ENCODE assay signal across 22 mouse cellular contexts in the genomic region with DNA sequence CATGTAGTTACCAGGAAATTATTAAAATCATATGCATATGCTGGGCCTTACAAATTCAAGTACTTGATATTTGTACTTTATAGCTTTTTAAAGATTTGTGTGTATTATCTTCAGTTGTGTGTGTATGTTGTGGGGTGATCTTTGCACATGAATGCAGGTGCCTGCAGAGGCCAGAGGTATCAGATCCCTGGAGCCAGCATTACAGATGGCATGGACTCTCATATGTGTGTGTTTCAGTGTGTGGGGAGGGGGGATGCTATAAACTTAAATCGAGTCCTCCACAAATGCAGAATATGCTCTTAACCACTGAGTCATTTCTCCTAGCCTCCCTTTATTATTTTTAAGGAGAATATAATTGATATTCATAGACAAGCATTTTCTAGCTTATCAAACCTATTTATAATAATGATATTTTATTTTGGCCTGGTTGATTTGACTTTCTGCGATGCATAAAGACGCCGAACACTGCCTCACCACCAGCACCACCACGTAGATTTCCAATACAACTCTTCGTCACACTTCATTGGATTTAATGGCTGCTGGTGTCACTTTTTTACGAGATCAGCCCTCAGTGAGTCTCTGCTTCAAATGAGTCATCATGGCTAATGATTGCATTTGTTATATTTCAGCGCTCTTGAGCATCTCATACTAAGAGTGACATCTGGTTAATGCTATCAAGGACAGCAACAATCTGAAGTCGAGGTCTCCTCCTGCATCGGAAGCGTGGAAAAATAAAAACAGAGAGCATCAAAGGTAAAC.
A peak's percentile ranks its signal among the peaks of the same experiment; 100 is the strongest.
DNase-seq lines count a peak whose midpoint lies in the region; ATAC-seq and TF ChIP-seq lines count a peak whose summit lies in the region.
"Had no signal": no experiment of that assay in that cellular context is flagged by ENCODE, and none has a peak within 500 bp of the region (broad histone marks: within the 10 kb centered on the region; RNA-seq: fewer than 3 reads in every experiment).

No protein-coding gene starts in this region.

- ATAC-seq in forebrain, postnatal 0 days: peak; percentile 23; the same call in 1 of the 2 replicates
- no peak for ATAC-seq in kidney, postnatal 0 days (replicated peaks; ENCODE audit: low FRiP score, low read depth)
- peak; percentile 65 for ATAC-seq in neural tube, embryonic 12.5 days (ENCODE audit: low FRiP score, low read depth)
- ATAC-seq: CD4-positive, CD25-positive, alpha-beta regulatory T cell, adult 4 months; intestine, postnatal 0 days had no signal

- H3K27ac ChIP-seq in forebrain, postnatal 0 days (ENCODE audit: low read depth, low read length): no peak overlapping the region
- no peak overlapping the region for H3K27ac ChIP-seq in forebrain, embryonic 10.5 days
- H3K27ac ChIP-seq in kidney, postnatal 0 days: no peak overlapping the region
- no peak overlapping the region for H3K27ac ChIP-seq in neural tube, embryonic 12.5 days
- H3K27ac ChIP-seq: liver, embryonic 14.5 days had no signal

- H3K27me3 ChIP-seq in forebrain, postnatal 0 days (ENCODE audit: insufficient read depth, low read length): no peaks in the 10 kb centered on the region
- H3K27me3 ChIP-seq in forebrain, embryonic 10.5 days (ENCODE audit: poor library complexity, severe bottlenecking): no peaks in the 10 kb centered on the region
- no peaks in the 10 kb centered on the region for H3K27me3 ChIP-seq in kidney, postnatal 0 days (ENCODE audit: insufficient read depth, low read length)
- H3K27me3 ChIP-seq in neural tube, embryonic 12.5 days (replicated peaks): no peaks in the 10 kb centered on the region

- DNase-seq in forebrain, postnatal 0 days: no peak
- DNase-seq in forebrain, embryonic 10.5 days (ENCODE audit: extremely low spot score, low spot score): no peak
- DNase-seq in kidney, postnatal 0 days (ENCODE audit: low spot score): peak; percentile 9
- DNase-seq in kidney, postnatal 36 days: no peak
- no peak for DNase-seq in neural tube, embryonic 10.5 days (ENCODE audit: extremely low spot score, low spot score)
- no peak for DNase-seq in testis, postnatal 14 days (ENCODE audit: low spot score)
- DNase-seq: adrenal gland, postnatal 25 days; cerebellum, adult 18-20 months; gastrocnemius, postnatal 14 days; heart, postnatal 14 days; left cerebral cortex, postnatal 4 days; liver; lung, adult 2 months; lung, postnatal 10 days; spleen, adult 18-20 months; thymus, adult 18-20 months; thymus, postnatal 25 days had no signal

- H3K4me1 ChIP-seq in forebrain, postnatal 0 days (ENCODE audit: insufficient read depth): no peaks in the 10 kb centered on the region
- H3K4me1 ChIP-seq in forebrain, embryonic 10.5 days: peaks cover 8% of the 10 kb centered on the region
- no peaks in the 10 kb centered on the region for H3K4me1 ChIP-seq in kidney, postnatal 0 days (replicated peaks; ENCODE audit: insufficient read depth, low read length)
- no peaks in the 10 kb centered on the region; the same call in 1 of the 2 replicates for H3K4me1 ChIP-seq in neural tube, embryonic 12.5 days

- whole genome bisulfite sequencing in forebrain, postnatal 0 days: 70% methylated on average over 11 of the region's 11 CpGs
- WGBS in forebrain, embryonic 10.5 days: 90% methylated on average over 11 of the region's 11 CpGs
- 36% methylated on average over 11 of the region's 11 CpGs for WGBS in kidney, postnatal 0 days
- 60% methylated on average over 11 of the region's 11 CpGs for WGBS in neural tube, embryonic 12.5 days

- H3K4me3 ChIP-seq in forebrain, postnatal 0 days (ENCODE audit: low read depth, low read length): no peak overlapping the region
- no peak overlapping the region for H3K4me3 ChIP-seq in forebrain, embryonic 10.5 days
- no peak overlapping the region for H3K4me3 ChIP-seq in kidney, postnatal 0 days (replicated peaks; ENCODE audit: low read depth, low read length)
- H3K4me3 ChIP-seq in neural tube, embryonic 12.5 days: no peak overlapping the region
- H3K4me3 ChIP-seq: erythroblast, embryonic 14.5 days had no signal

- no peaks in the 10 kb centered on the region for H3K9me3 ChIP-seq in forebrain, postnatal 0 days (ENCODE audit: low read length)
- H3K9me3 ChIP-seq in forebrain, embryonic 10.5 days: no peaks in the 10 kb centered on the region
- no peaks in the 10 kb centered on the region for H3K9me3 ChIP-seq in kidney, postnatal 0 days (replicated peaks; ENCODE audit: low read length)
- H3K9me3 ChIP-seq in neural tube, embryonic 12.5 days: no peaks in the 10 kb centered on the region

- no peak overlapping the region for H3K9ac ChIP-seq in forebrain, postnatal 0 days
- H3K9ac ChIP-seq in kidney, postnatal 0 days (ENCODE audit: low read depth, low read length): no peak overlapping the region
- H3K9ac ChIP-seq in neural tube, embryonic 12.5 days: no peak overlapping the region
- H3K9ac ChIP-seq: liver, embryonic 14.5 days had no signal

- TF ChIP-seq CTCF in forebrain, postnatal 0 days (IDR thresholded peaks at IDR 0.05; ENCODE audit: low read depth): no peak
- no peak for TF ChIP-seq CTCF in kidney, postnatal 0 days (IDR thresholded peaks at IDR 0.05; ENCODE audit: low read depth)

- H3K4me2 ChIP-seq in forebrain, postnatal 0 days (ENCODE audit: low read depth): no peak overlapping the region
- H3K4me2 ChIP-seq in kidney, postnatal 0 days (ENCODE audit: low read length): no peak overlapping the region
- no peak overlapping the region for H3K4me2 ChIP-seq in neural tube, embryonic 12.5 days (replicated peaks)

- H3K36me3 ChIP-seq in forebrain, postnatal 0 days (ENCODE audit: insufficient read depth): no peaks in the 10 kb centered on the region
- H3K36me3 ChIP-seq in forebrain, embryonic 10.5 days (replicated peaks): no peaks in the 10 kb centered on the region
- H3K36me3 ChIP-seq in kidney, postnatal 0 days (ENCODE audit: insufficient read depth, low read length): no peaks in the 10 kb centered on the region
- no peaks in the 10 kb centered on the region for H3K36me3 ChIP-seq in neural tube, embryonic 12.5 days
